Mouse (Mus musculus) heart, embryonic 13.5 days (tissue): Measurements from ENCODE around the gene Ephb3. TPM values are rescaled to one million over a fixed set of nuclear protein-coding genes. Genes with fewer than 3 reads are reported as not detected.

ENCODE experiments used
- ATAC-seq: fragments of 200-750 bp; cut with Nextera tagmentation; 2 replicates; pipeline ENCODE4 v1.8.0; 2017; ENCODE audit warnings: moderate TSS enrichment; ENCODE audit not compliant: insufficient number of reproducible peaks, low FRiP score, low TSS enrichment; ENCODE audit errors: extremely low read depth
- H3K27ac ChIP-seq: fragments of 300-500 bp; sonication (generic); replicated peaks from 2 replicates; pipeline ENCODE4 v1.5.1; 2015; ENCODE audit warnings: moderate library complexity, mild to moderate bottlenecking, inconsistent platforms
- H3K27me3 ChIP-seq: fragments of 300-500 bp; sonication (generic); replicated peaks from 2 replicates; pipeline ENCODE4 v1.6.1; 2015; ENCODE audit warnings: mild to moderate bottlenecking, inconsistent platforms
- H3K36me3 ChIP-seq: fragments of 300-500 bp; sonication (generic); 2 replicates; pipeline ENCODE4 v1.6.1; 2015; ENCODE audit warnings: mild to moderate bottlenecking, inconsistent platforms
- H3K4me1 ChIP-seq: fragments of 300-500 bp; sonication (generic); 2 replicates; pipeline ENCODE4 v1.6.1; 2015; ENCODE audit warnings: inconsistent platforms
- H3K4me2 ChIP-seq: fragments of 300-500 bp; sonication (generic); 2 replicates; pipeline ENCODE4 v1.6.1; 2015; ENCODE audit warnings: inconsistent platforms, mild to moderate bottlenecking, moderate library complexity
- H3K4me3 ChIP-seq: fragments of 300-500 bp; sonication (generic); 2 replicates; pipeline ENCODE4 v1.5.1; 2015; ENCODE audit warnings: moderate library complexity, mild to moderate bottlenecking, inconsistent platforms
- H3K9ac ChIP-seq: fragments of 300-500 bp; sonication (generic); 2 replicates; pipeline ENCODE4 v1.6.1; 2015; ENCODE audit warnings: inconsistent platforms, mild to moderate bottlenecking, moderate library complexity
- H3K9me3 ChIP-seq: fragments of 300-500 bp; sonication (generic); 2 replicates; pipeline ENCODE4 v1.6.1; 2016; ENCODE audit warnings: inconsistent platforms
- WGBS: fragments of 180-500 bp; shearing (Covaris S2); methylation state at CpG from one replicate; pipeline ENCODE4 v1.1.7; 2015; ENCODE audit warnings: mixed read lengths; 5-methylcytosine and 5-hydroxymethylcytosine counted together
- microRNA-seq: library from miRNA; unstranded; fragments of <30 nt; microRNA quantifications from one replicate; pipeline ENCODE4, GENCODE M21; 2016
- polyA plus RNA-seq: library from polyadenylated mRNA; unstranded; fragments of >200 nt; fragmentation: Nextera tagmentation; extraction: Ambion mirVana; gene quantifications from 2 replicates; pipeline ENCODE4 v1.2.1, GENCODE M21; 2015

Gene Ephb3
- polyA plus RNA-seq, 1 experiment from 2014 or later: 16.9 TPM

- H3K9ac ChIP-seq: no peak overlapping the region
- H3K4me1 ChIP-seq: peaks cover 55% of the 10 kb centered on the region
- H3K9me3 ChIP-seq: peaks cover 4% of the 10 kb centered on the region; the same call in 1 of the 2 replicates
- 32% methylated on average over 4 of the region's 4 CpGs for WGBS
- peak overlapping the region; percentile 87 for H3K27ac ChIP-seq
- H3K4me2 ChIP-seq: no peak overlapping the region
- no peak for ATAC-seq
- no peak overlapping the region for H3K4me3 ChIP-seq
- H3K36me3 ChIP-seq: no peaks in the 10 kb centered on the region
- no peaks in the 10 kb centered on the region for H3K27me3 ChIP-seq
Observed at GRCm38 (mm10) chr16:21272748-21273147, 68.2 kb downstream of the Ephb3 start.

Small RNA genes within 50 kb of the gene (microRNA-seq; reads per million reads assigned to microRNA genes)
- not detected for gene Mir7680

Other genes with a start within 250 kb of the Ephb3 start
- gene Teddm3, start 50.8 kb upstream of the Ephb3 start, polyA plus RNA-seq: not detected in 2 replicates
- 18.9 and 21.1 TPM in 2 replicates for gene Vps8, start 218.4 kb downstream of the Ephb3 start, polyA plus RNA-seq